Mouse (Mus musculus): ENCODE measurements around the gene Tfr2.
A peak's percentile ranks its signal among the peaks of the same experiment; 100 is the strongest.

The Tfr2 gene

GRCm38 (mm10) chr5:137537461-137537860 lies 32.2 kb upstream of the Tfr2 start:
- no peak for DNase-seq (ENCODE audit: low spot score in 2 of 2)

GRCm38 (mm10) chr5:137539291-137539801 lies 30.3 kb upstream of the Tfr2 start:
- peak in 1 of 2 experiments; percentile 66 for DNase-seq (ENCODE audit: low spot score in 2 of 2)

- no peak for DNase-seq (ENCODE audit: low spot score in 2 of 2)
These were observed 28.6 kb upstream of the Tfr2 start for GRCm38 (mm10) chr5:137540991-137541390.

GRCm38 (mm10) chr5:137541768-137542540 lies 27.7 kb upstream of the Tfr2 start:
- DNase-seq (ENCODE audit: low spot score in 2 of 2) = no peak

GRCm38 (mm10) chr5:137544926-137545325 lies 24.7 kb upstream of the Tfr2 start:
- no peak for DNase-seq (ENCODE audit: low spot score in 2 of 2)

- no peak for DNase-seq (ENCODE audit: low spot score in 2 of 2)
These were observed 24.0 kb upstream of the Tfr2 start for GRCm38 (mm10) chr5:137545596-137545995.

GRCm38 (mm10) chr5:137549840-137550239 lies 19.8 kb upstream of the Tfr2 start:
- DNase-seq (ENCODE audit: low spot score in 2 of 2) = no peak

GRCm38 (mm10) chr5:137551119-137551518 lies 18.5 kb upstream of the Tfr2 start:
- DNase-seq (ENCODE audit: low spot score in 2 of 2) = no peak

GRCm38 (mm10) chr5:137553000-137553399 lies 16.6 kb upstream of the Tfr2 start:
- no peak for DNase-seq (ENCODE audit: low spot score in 2 of 2)

- DNase-seq (ENCODE audit: low spot score in 2 of 2) = peak; percentile 66 to 90
These were observed 16.2 kb upstream of the Tfr2 start, which contains the start of gene Actl6b for GRCm38 (mm10) chr5:137553411-137553837. TSS of gene Actl6b (plus strand) at chr5:137553517.

GRCm38 (mm10) chr5:137553898-137554297 lies 15.7 kb upstream of the Tfr2 start:
- no peak for DNase-seq (ENCODE audit: low spot score in 2 of 2)

- peak in 1 of 2 experiments; percentile 37 for DNase-seq (ENCODE audit: low spot score in 2 of 2)
These were observed 8.1 kb upstream of the Tfr2 start for GRCm38 (mm10) chr5:137561556-137561955.

- DNase-seq (ENCODE audit: low spot score in 2 of 2) = peak in 1 of 2 experiments; percentile 47
These were observed 6.7 kb upstream of the Tfr2 start for GRCm38 (mm10) chr5:137562965-137563364.

- no peak for DNase-seq (ENCODE audit: low spot score in 2 of 2)
These were observed 3.9 kb upstream of the Tfr2 start for GRCm38 (mm10) chr5:137565744-137566143.

GRCm38 (mm10) chr5:137566416-137566815 lies 3.2 kb upstream of the Tfr2 start:
- DNase-seq (ENCODE audit: low spot score in 2 of 2) = no peak

GRCm38 (mm10) chr5:137568223-137568798 lies 1.3 kb upstream of the Tfr2 start:
- no peak for DNase-seq (ENCODE audit: low spot score in 2 of 2)

GRCm38 (mm10) chr5:137569031-137569430 lies 609 bp upstream of the Tfr2 start:
- no peak for DNase-seq (ENCODE audit: low spot score in 2 of 2)

GRCm38 (mm10) chr5:137570181-137570580 lies 541 bp downstream of the Tfr2 start:
- no peak for DNase-seq (ENCODE audit: low spot score in 2 of 2)

GRCm38 (mm10) chr5:137570691-137571586 lies 1.3 kb downstream of the Tfr2 start:
- DNase-seq (ENCODE audit: low spot score in 2 of 2) = no peak

GRCm38 (mm10) chr5:137574470-137574901 lies 4.8 kb downstream of the Tfr2 start:
- DNase-seq (ENCODE audit: low spot score in 2 of 2) = peak in 1 of 2 experiments; percentile 59

GRCm38 (mm10) chr5:137580246-137580645 lies 10.6 kb downstream of the Tfr2 start:
- DNase-seq (ENCODE audit: low spot score in 2 of 2) = no peak

- DNase-seq (ENCODE audit: low spot score in 2 of 2) = no peak
These were observed 13.1 kb downstream of the Tfr2 start for GRCm38 (mm10) chr5:137582702-137583101.

Measured in left cerebral cortex, adult 9 months (tissue).